Mouse (Mus musculus): Measurements from ENCODE around the gene Tbpl1. TPM values are rescaled to one million over a fixed set of nuclear protein-coding genes. Genes with fewer than 3 reads are reported as not detected.

The Tbpl1 gene
- polyA plus RNA-seq, 1 experiment from 2014 or later = 117 TPM

- H3K27me3 ChIP-seq (replicated peaks) = no peaks in the 10 kb centered on the region
- ATAC-seq (ENCODE audit: low FRiP score, low read depth) = no peak
- no peaks in the 10 kb centered on the region for H3K9me3 ChIP-seq
- H3K4me3 ChIP-seq = no peak overlapping the region
- 83% methylated on average over 12 of the region's 12 CpGs for WGBS
- no peak overlapping the region for H3K27ac ChIP-seq
- no peak overlapping the region for H3K4me2 ChIP-seq (replicated peaks)
- H3K36me3 ChIP-seq = peaks cover 39% of the 10 kb centered on the region
- H3K4me1 ChIP-seq = no peaks in the 10 kb centered on the region
- no peak overlapping the region for H3K9ac ChIP-seq
These were observed 30.0 kb downstream of the Tbpl1 start for GRCm38 (mm10) chr10:22701485-22702315.

GRCm38 (mm10) chr10:22700773-22701172 lies 31.0 kb downstream of the Tbpl1 start:
- no peaks in the 10 kb centered on the region for H3K4me1 ChIP-seq
- no peak overlapping the region for H3K27ac ChIP-seq
- no peaks in the 10 kb centered on the region for H3K27me3 ChIP-seq (replicated peaks)
- no peak overlapping the region for H3K4me2 ChIP-seq (replicated peaks)
- 90% methylated on average over 9 of the region's 9 CpGs for WGBS
- ATAC-seq (ENCODE audit: low FRiP score, low read depth) = no peak
- H3K9me3 ChIP-seq = no peaks in the 10 kb centered on the region
- no peak overlapping the region for H3K4me3 ChIP-seq
- no peak overlapping the region for H3K9ac ChIP-seq
- peaks cover 36% of the 10 kb centered on the region for H3K36me3 ChIP-seq

GRCm38 (mm10) chr10:22699487-22700335 lies 32.0 kb downstream of the Tbpl1 start:
- no peak; the same call in 1 of the 2 replicates for ATAC-seq (ENCODE audit: low FRiP score, low read depth)
- H3K27ac ChIP-seq = no peak overlapping the region
- H3K9ac ChIP-seq = no peak overlapping the region
- no peak overlapping the region for H3K4me3 ChIP-seq
- no peak overlapping the region for H3K4me2 ChIP-seq (replicated peaks)
- 80% methylated on average over 19 of the region's 19 CpGs for WGBS
- H3K36me3 ChIP-seq = peaks cover 31% of the 10 kb centered on the region; the same call in 1 of the 2 replicates
- H3K4me1 ChIP-seq = no peaks in the 10 kb centered on the region
- no peaks in the 10 kb centered on the region for H3K9me3 ChIP-seq
- H3K27me3 ChIP-seq (replicated peaks) = no peaks in the 10 kb centered on the region

- Histone ChIP-seq H3K36me3 (peaks cover 21% of the 10 kb centered on the region; the same call in 1 of the 2 replicates), H3K4me2 (replicated peaks) (no peak overlapping the region), H3K4me3 (no peak overlapping the region), H3K4me1 (no peaks in the 10 kb centered on the region), H3K9me3 (no peaks in the 10 kb centered on the region), H3K27ac (no peak overlapping the region), H3K27me3 (replicated peaks) (no peaks in the 10 kb centered on the region), H3K9ac (no peak overlapping the region)
- ATAC-seq (ENCODE audit: low FRiP score, low read depth) = no peak
- WGBS = 95% methylated on average over 9 of the region's 9 CpGs
These were observed 33.4 kb downstream of the Tbpl1 start for GRCm38 (mm10) chr10:22698158-22698953.

- no peak overlapping the region for H3K4me2 ChIP-seq (replicated peaks)
- no peaks in the 10 kb centered on the region for H3K9me3 ChIP-seq
- no peaks in the 10 kb centered on the region for H3K4me1 ChIP-seq
- H3K4me3 ChIP-seq = no peak overlapping the region
- H3K9ac ChIP-seq = no peak overlapping the region
- WGBS = 90% methylated on average over 7 of the region's 7 CpGs
- H3K27me3 ChIP-seq (replicated peaks) = no peaks in the 10 kb centered on the region
- no peak overlapping the region for H3K27ac ChIP-seq
- ATAC-seq (ENCODE audit: low FRiP score, low read depth) = no peak
- peaks cover 19% of the 10 kb centered on the region; the same call in 1 of the 2 replicates for H3K36me3 ChIP-seq
These were observed 34.9 kb downstream of the Tbpl1 start for GRCm38 (mm10) chr10:22696864-22697263.

- WGBS = 96% methylated on average over 9 of the region's 9 CpGs
- H3K4me3 ChIP-seq = no peak overlapping the region
- H3K27me3 ChIP-seq (replicated peaks) = no peaks in the 10 kb centered on the region
- H3K36me3 ChIP-seq = peaks cover 19% of the 10 kb centered on the region; the same call in 1 of the 2 replicates
- H3K27ac ChIP-seq = no peak overlapping the region
- no peak for ATAC-seq (ENCODE audit: low FRiP score, low read depth)
- no peak overlapping the region for H3K4me2 ChIP-seq (replicated peaks)
- no peaks in the 10 kb centered on the region for H3K9me3 ChIP-seq
- H3K4me1 ChIP-seq = no peaks in the 10 kb centered on the region
- no peak overlapping the region for H3K9ac ChIP-seq
These were observed 35.5 kb downstream of the Tbpl1 start for GRCm38 (mm10) chr10:22696236-22696635.

GRCm38 (mm10) chr10:22675848-22676630 lies 55.7 kb downstream of the Tbpl1 start:
- no peak for ATAC-seq (ENCODE audit: low FRiP score, low read depth)
- H3K9me3 ChIP-seq = no peaks in the 10 kb centered on the region
- WGBS = 69% methylated on average over 13 of the region's 13 CpGs
- no peak overlapping the region for H3K4me2 ChIP-seq (replicated peaks)
- H3K27ac ChIP-seq = no peak overlapping the region
- H3K36me3 ChIP-seq = no peaks in the 10 kb centered on the region
- H3K27me3 ChIP-seq (replicated peaks) = no peaks in the 10 kb centered on the region
- H3K4me3 ChIP-seq = no peak overlapping the region
- H3K9ac ChIP-seq = no peak overlapping the region
- H3K4me1 ChIP-seq = no peaks in the 10 kb centered on the region

- Histone ChIP-seq H3K36me3 (no peaks in the 10 kb centered on the region), H3K4me1 (no peaks in the 10 kb centered on the region), H3K27ac (no peak overlapping the region), H3K9ac (no peak overlapping the region), H3K9me3 (no peaks in the 10 kb centered on the region), H3K27me3 (replicated peaks) (no peaks in the 10 kb centered on the region), H3K4me2 (replicated peaks) (no peak overlapping the region), H3K4me3 (no peak overlapping the region)
- WGBS = 94% methylated on average over 8 of the region's 8 CpGs
- ATAC-seq (ENCODE audit: low FRiP score, low read depth) = no peak
These were observed 57.6 kb downstream of the Tbpl1 start for GRCm38 (mm10) chr10:22674176-22674575.

- no peak overlapping the region for H3K4me3 ChIP-seq
- H3K27me3 ChIP-seq (replicated peaks) = no peaks in the 10 kb centered on the region
- H3K4me2 ChIP-seq (replicated peaks) = no peak overlapping the region
- ATAC-seq (ENCODE audit: low FRiP score, low read depth) = no peak
- H3K9me3 ChIP-seq = no peaks in the 10 kb centered on the region
- no peak overlapping the region for H3K9ac ChIP-seq
- 94% methylated on average over 13 of the region's 13 CpGs for WGBS
- H3K36me3 ChIP-seq = no peaks in the 10 kb centered on the region
- H3K27ac ChIP-seq = no peak overlapping the region
- H3K4me1 ChIP-seq = no peaks in the 10 kb centered on the region
These were observed 63.2 kb downstream of the Tbpl1 start for GRCm38 (mm10) chr10:22668509-22668908.

GRCm38 (mm10) chr10:22660286-22661000 lies 71.3 kb downstream of the Tbpl1 start:
- H3K36me3 ChIP-seq = no peaks in the 10 kb centered on the region
- peaks cover 20% of the 10 kb centered on the region for H3K4me1 ChIP-seq
- H3K27me3 ChIP-seq (replicated peaks) = no peaks in the 10 kb centered on the region
- no peak overlapping the region for H3K9ac ChIP-seq
- H3K9me3 ChIP-seq = no peaks in the 10 kb centered on the region
- no peak overlapping the region for H3K27ac ChIP-seq
- no peak for ATAC-seq (ENCODE audit: low FRiP score, low read depth)
- H3K4me2 ChIP-seq (replicated peaks) = no peak overlapping the region
- 89% methylated on average over 5 of the region's 5 CpGs for WGBS
- H3K4me3 ChIP-seq = no peak overlapping the region

- H3K4me2 ChIP-seq (replicated peaks) = 0 out of 2 replicates have a peak overlapping the region, but pooled peaks have one; percentile 43
- H3K9me3 ChIP-seq = no peaks in the 10 kb centered on the region
- H3K27ac ChIP-seq = no peak overlapping the region
- no peak overlapping the region for H3K4me3 ChIP-seq
- WGBS = 72% methylated on average over 10 of the region's 10 CpGs
- no peaks in the 10 kb centered on the region for H3K27me3 ChIP-seq (replicated peaks)
- ATAC-seq (ENCODE audit: low FRiP score, low read depth) = no peak
- H3K36me3 ChIP-seq = no peaks in the 10 kb centered on the region
- H3K4me1 ChIP-seq = peaks cover 20% of the 10 kb centered on the region
- H3K9ac ChIP-seq = no peak overlapping the region
These were observed 72.4 kb downstream of the Tbpl1 start for GRCm38 (mm10) chr10:22659386-22659725.

All from neural tube, embryonic 12.5 days (tissue).